Mouse (Mus musculus) hindbrain, embryonic 12.5 days (tissue): Measurements from ENCODE around the gene Ankrd12. TPM values are rescaled to one million over a fixed set of nuclear protein-coding genes. Genes with fewer than 3 reads are reported as not detected.

Source experiments
- ATAC-seq: fragments of 200-750 bp; cut with Nextera tagmentation; 2 replicates; pipeline ENCODE4 v1.8.0; 2017; ENCODE audit warnings: moderate TSS enrichment; ENCODE audit not compliant: low FRiP score
- H3K27ac ChIP-seq: fragments of 300-500 bp; sonication (generic); 2 replicates; pipeline ENCODE4 v1.5.1; 2016; ENCODE audit warnings: mild to moderate bottlenecking
- H3K27me3 ChIP-seq: fragments of 300-500 bp; sonication (generic); 2 replicates; pipeline ENCODE4 v1.6.1; 2016; ENCODE audit warnings: mild to moderate bottlenecking
- H3K36me3 ChIP-seq: fragments of 300-500 bp; sonication (generic); 2 replicates; pipeline ENCODE4 v1.6.1; 2016; ENCODE audit warnings: mild to moderate bottlenecking
- H3K4me1 ChIP-seq: fragments of 300-500 bp; sonication (generic); 2 replicates; pipeline ENCODE4 v1.6.1; 2016
- H3K4me2 ChIP-seq: fragments of 300-500 bp; sonication (generic); replicated peaks from 2 replicates; pipeline ENCODE4 v1.6.1; 2016; ENCODE audit warnings: mild to moderate bottlenecking
- H3K4me3 ChIP-seq: fragments of 300-500 bp; sonication (generic); 2 replicates; pipeline ENCODE4 v1.5.1; 2016; ENCODE audit warnings: mild to moderate bottlenecking
- H3K9ac ChIP-seq: fragments of 300-500 bp; sonication (generic); 2 replicates; pipeline ENCODE4 v1.6.1; 2016; ENCODE audit warnings: mild to moderate bottlenecking, moderate library complexity
- H3K9me3 ChIP-seq: fragments of 300-500 bp; sonication (generic); replicated peaks from 2 replicates; pipeline ENCODE4 v1.6.1; 2016; ENCODE audit warnings: mild to moderate bottlenecking
- WGBS: fragments of 180-500 bp; shearing (Covaris S2); methylation state at CpG from one replicate; pipeline ENCODE4 v1.1.7; 2016; 5-methylcytosine and 5-hydroxymethylcytosine counted together
- polyA plus RNA-seq: library from polyadenylated mRNA; unstranded; fragments of >200 nt; fragmentation: Nextera tagmentation; extraction: Ambion mirVana; gene quantifications from 2 replicates; pipeline ENCODE4 v1.2.1, GENCODE M21; 2016

Ankrd12 gene
- polyA plus RNA-seq, 1 experiment from 2014 or later: 70.7 TPM

GRCm38 (mm10) chr17:65940221-65940620 is 136.7 kb downstream of the Ankrd12 start:
- no peak overlapping the region for H3K9ac ChIP-seq
- ATAC-seq: no peak
- H3K4me2 ChIP-seq: no peak overlapping the region
- peak overlapping the region; percentile 23; the same call in 1 of the 2 replicates for H3K27ac ChIP-seq
- WGBS: 64% methylated on average over 12 of the region's 12 CpGs
- H3K4me1 ChIP-seq: peaks cover 11% of the 10 kb centered on the region
- H3K4me3 ChIP-seq: no peak overlapping the region
- H3K27me3 ChIP-seq: no peaks in the 10 kb centered on the region
- no peaks in the 10 kb centered on the region for H3K9me3 ChIP-seq
- H3K36me3 ChIP-seq: peaks cover 23% of the 10 kb centered on the region

- Histone ChIP-seq H3K27me3 (no peaks in the 10 kb centered on the region), H3K4me2 (no peak overlapping the region), H3K36me3 (peaks cover 23% of the 10 kb centered on the region), H3K4me3 (no peak overlapping the region), H3K9me3 (no peaks in the 10 kb centered on the region), H3K27ac (no peak overlapping the region), H3K9ac (no peak overlapping the region), H3K4me1 (peaks cover 11% of the 10 kb centered on the region)
- no peak for ATAC-seq
- WGBS: 60% methylated on average over 14 of the region's 14 CpGs
These were observed 137.3 kb downstream of the Ankrd12 start for GRCm38 (mm10) chr17:65939461-65940192.

GRCm38 (mm10) chr17:65937671-65938070 is 139.2 kb downstream of the Ankrd12 start:
- Histone ChIP-seq H3K9ac (no peak overlapping the region), H3K4me3 (no peak overlapping the region)

GRCm38 (mm10) chr17:65933741-65934140 is 143.1 kb downstream of the Ankrd12 start:
- H3K9me3 ChIP-seq: no peaks in the 10 kb centered on the region
- H3K36me3 ChIP-seq: peaks cover 43% of the 10 kb centered on the region
- H3K4me1 ChIP-seq: 0 out of 2 replicates have a peak, but pooled peaks cover 2% of the 10 kb centered on the region
- 94% methylated on average over 2 of the region's 2 CpGs for WGBS
- no peaks in the 10 kb centered on the region for H3K27me3 ChIP-seq
- H3K27ac ChIP-seq: no peak overlapping the region
- ATAC-seq: no peak
- no peak overlapping the region for H3K4me2 ChIP-seq
- no peak overlapping the region for H3K4me3 ChIP-seq
- no peak overlapping the region for H3K9ac ChIP-seq

More at GRCm38 (mm10) chr17:65937671-65938070, 139.2 kb downstream of the Ankrd12 start:
- no peak overlapping the region for H3K27ac ChIP-seq
- peaks cover 34% of the 10 kb centered on the region for H3K36me3 ChIP-seq
- no peaks in the 10 kb centered on the region for H3K9me3 ChIP-seq
- ATAC-seq: no peak
- H3K27me3 ChIP-seq: no peaks in the 10 kb centered on the region
- WGBS: 88% methylated on average over 9 of the region's 9 CpGs
- H3K4me2 ChIP-seq: no peak overlapping the region
- H3K4me1 ChIP-seq: peaks cover 11% of the 10 kb centered on the region

GRCm38 (mm10) chr17:65931525-65931924 is 145.4 kb downstream of the Ankrd12 start:
- peak overlapping the region; percentile 45; the same call in 1 of the 2 replicates for H3K27ac ChIP-seq
- no peak overlapping the region for H3K4me3 ChIP-seq
- WGBS: 35% methylated on average over 6 of the region's 6 CpGs
- no peak overlapping the region for H3K9ac ChIP-seq
- no peaks in the 10 kb centered on the region for H3K9me3 ChIP-seq
- H3K4me2 ChIP-seq: no peak overlapping the region
- H3K4me1 ChIP-seq: 0 out of 2 replicates have a peak, but pooled peaks cover 2% of the 10 kb centered on the region
- ATAC-seq: no peak
- H3K36me3 ChIP-seq: peaks cover 49% of the 10 kb centered on the region
- no peaks in the 10 kb centered on the region for H3K27me3 ChIP-seq

- H3K9me3 ChIP-seq: no peaks in the 10 kb centered on the region
- WGBS: 87% methylated on average over 6 of the region's 6 CpGs
- H3K4me1 ChIP-seq: 0 out of 2 replicates have a peak, but pooled peaks cover 2% of the 10 kb centered on the region
- no peaks in the 10 kb centered on the region for H3K27me3 ChIP-seq
- H3K4me2 ChIP-seq: no peak overlapping the region
- H3K27ac ChIP-seq: 0 out of 2 replicates have a peak overlapping the region, but pooled peaks have one; percentile 45
- H3K9ac ChIP-seq: no peak overlapping the region
- ATAC-seq: no peak
- peaks cover 49% of the 10 kb centered on the region for H3K36me3 ChIP-seq
- no peak overlapping the region for H3K4me3 ChIP-seq
These were observed 145.9 kb downstream of the Ankrd12 start for GRCm38 (mm10) chr17:65930960-65931359.

GRCm38 (mm10) chr17:65930158-65930826 is 146.6 kb downstream of the Ankrd12 start:
- H3K27ac ChIP-seq: no peak overlapping the region
- no peak for ATAC-seq
- H3K9ac ChIP-seq: no peak overlapping the region
- no peaks in the 10 kb centered on the region for H3K27me3 ChIP-seq
- H3K36me3 ChIP-seq: peaks cover 54% of the 10 kb centered on the region
- WGBS: 82% methylated on average over 7 of the region's 7 CpGs
- 0 out of 2 replicates have a peak, but pooled peaks cover 2% of the 10 kb centered on the region for H3K4me1 ChIP-seq
- no peak overlapping the region for H3K4me2 ChIP-seq
- no peaks in the 10 kb centered on the region for H3K9me3 ChIP-seq
- no peak overlapping the region for H3K4me3 ChIP-seq

- ATAC-seq: no peak
- Histone ChIP-seq H3K9ac (no peak overlapping the region), H3K4me3 (no peak overlapping the region), H3K27me3 (no peaks in the 10 kb centered on the region), H3K9me3 (no peaks in the 10 kb centered on the region), H3K36me3 (peaks cover 59% of the 10 kb centered on the region), H3K27ac (no peak overlapping the region), H3K4me2 (no peak overlapping the region), H3K4me1 (0 out of 2 replicates have a peak, but pooled peaks cover 2% of the 10 kb centered on the region)
- WGBS: 88% methylated on average over 22 of the region's 22 CpGs
These were observed 147.4 kb downstream of the Ankrd12 start for GRCm38 (mm10) chr17:65929319-65929978.

GRCm38 (mm10) chr17:65927077-65927476 is 149.8 kb downstream of the Ankrd12 start:
- no peak for ATAC-seq
- Histone ChIP-seq H3K27me3 (no peaks in the 10 kb centered on the region), H3K4me1 (0 out of 2 replicates have a peak, but pooled peaks cover 2% of the 10 kb centered on the region), H3K9me3 (no peaks in the 10 kb centered on the region), H3K4me2 (no peak overlapping the region), H3K9ac (no peak overlapping the region), H3K27ac (no peak overlapping the region), H3K4me3 (no peak overlapping the region), H3K36me3 (peaks cover 64% of the 10 kb centered on the region)
- WGBS: 75% methylated on average over 4 of the region's 4 CpGs

- Histone ChIP-seq H3K27me3 (no peaks in the 10 kb centered on the region), H3K9me3 (no peaks in the 10 kb centered on the region), H3K9ac (no peak overlapping the region), H3K27ac (no peak overlapping the region), H3K4me1 (no peaks in the 10 kb centered on the region), H3K36me3 (peaks cover 67% of the 10 kb centered on the region), H3K4me2 (no peak overlapping the region), H3K4me3 (no peak overlapping the region)
- ATAC-seq: no peak
- 79% methylated on average over 5 of the region's 5 CpGs for WGBS
These were observed 152.7 kb downstream of the Ankrd12 start for GRCm38 (mm10) chr17:65924218-65924617.

- H3K4me1 ChIP-seq: no peaks in the 10 kb centered on the region
- WGBS: 81% methylated on average over 6 of the region's 6 CpGs
- no peak overlapping the region for H3K9ac ChIP-seq
- H3K4me2 ChIP-seq: no peak overlapping the region
- H3K36me3 ChIP-seq: peaks cover 52% of the 10 kb centered on the region
- no peaks in the 10 kb centered on the region for H3K9me3 ChIP-seq
- no peak overlapping the region for H3K27ac ChIP-seq
- no peak for ATAC-seq
- no peaks in the 10 kb centered on the region for H3K27me3 ChIP-seq
- no peak overlapping the region for H3K4me3 ChIP-seq
These were observed 154.9 kb downstream of the Ankrd12 start for GRCm38 (mm10) chr17:65921975-65922374.

GRCm38 (mm10) chr17:65919235-65919634 is 157.7 kb downstream of the Ankrd12 start:
- Histone ChIP-seq H3K4me1 (peaks cover 10% of the 10 kb centered on the region), H3K4me2 (no peak overlapping the region), H3K9me3 (no peaks in the 10 kb centered on the region), H3K27me3 (no peaks in the 10 kb centered on the region), H3K36me3 (peaks cover 28% of the 10 kb centered on the region), H3K27ac (no peak overlapping the region), H3K9ac (no peak overlapping the region), H3K4me3 (no peak overlapping the region)
- WGBS: 72% methylated on average over 3 of the region's 3 CpGs
- ATAC-seq: no peak
